Mouse (Mus musculus): ENCODE measurements around the gene Mpdu1. TPM values are rescaled to one million over a fixed set of nuclear protein-coding genes. Genes with fewer than 3 reads are reported as not detected.
"Not testable (repeated sequence)": the region's sequence is repeated elsewhere in the genome, so short reads cannot be mapped to it uniquely, and the experiment has no call there.

Gene Mpdu1
- total RNA-seq, 1 experiment from 2014 or later = 41.3 TPM

DNA sequence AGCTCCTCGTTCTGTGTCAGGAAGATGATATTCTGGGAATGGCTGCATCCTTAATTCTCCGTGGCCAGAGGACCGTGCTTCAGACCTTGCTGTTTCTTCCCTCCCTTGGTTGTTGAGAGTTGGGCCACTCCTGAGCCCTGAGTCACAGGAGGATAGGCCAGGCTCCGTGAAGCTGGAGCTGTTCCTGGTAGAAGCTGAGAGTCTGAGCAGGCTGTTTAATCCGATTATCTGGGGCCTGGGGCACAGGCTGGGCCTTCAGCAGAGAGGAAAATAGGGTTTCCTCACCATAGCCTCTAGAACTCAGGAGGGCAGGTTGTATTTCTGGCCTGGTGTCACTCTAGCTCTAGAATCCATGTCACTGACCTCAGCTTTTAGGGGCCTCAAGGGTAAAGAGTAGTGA, 9.0 kb downstream of the Mpdu1 start:
- no peak for ATAC-seq (replicated peaks in 1 of 2; ENCODE audit: insufficient read depth in 1 of 2, low FRiP score in 2 of 2, low TSS enrichment in 1 of 2, low read depth in 1 of 2, poor library complexity in 2 of 2, severe bottlenecking in 2 of 2)

DNA sequence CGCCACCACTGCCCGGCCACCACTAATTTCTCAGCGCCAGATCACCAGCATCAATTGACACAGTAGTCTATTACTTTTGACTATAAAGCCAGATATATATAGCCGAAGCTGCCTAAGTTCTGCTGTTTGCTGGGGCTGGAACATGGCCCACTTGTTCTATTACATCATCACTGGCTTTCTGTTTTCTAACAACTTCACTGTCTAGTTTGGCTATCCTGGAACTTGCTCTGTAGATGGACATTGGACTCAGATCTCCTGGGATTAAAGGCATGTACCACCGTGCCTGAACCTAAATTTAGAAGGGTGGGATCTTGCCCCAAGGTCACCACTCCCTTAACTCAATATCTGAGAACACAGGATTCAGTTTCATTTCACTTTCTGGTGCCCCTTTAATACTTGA, 16.6 kb downstream of the Mpdu1 start:
- ATAC-seq (replicated peaks in 1 of 2; ENCODE audit: insufficient read depth in 1 of 2, low FRiP score in 2 of 2, low TSS enrichment in 1 of 2, low read depth in 1 of 2, poor library complexity in 2 of 2, severe bottlenecking in 2 of 2) = no peak

DNA sequence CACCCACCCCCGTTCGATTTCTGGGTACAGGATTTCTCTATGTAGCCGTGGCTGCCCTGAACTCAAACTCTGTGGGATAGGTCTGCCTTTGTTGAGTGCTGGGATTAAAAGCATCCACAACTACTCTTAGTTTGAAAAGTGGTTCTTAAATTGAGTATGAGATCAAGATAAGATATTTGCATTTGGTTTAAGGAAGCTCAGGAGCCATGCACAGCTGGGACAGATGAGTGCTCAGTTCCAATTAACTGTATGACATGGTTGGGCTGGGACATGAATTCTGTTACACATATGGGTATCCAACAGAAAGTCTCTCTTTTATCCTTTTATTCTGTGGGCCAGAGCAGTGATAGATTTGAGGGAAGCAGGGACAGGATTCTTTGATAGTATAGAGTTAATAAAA, 27.0 kb downstream of the Mpdu1 start:
- ATAC-seq (replicated peaks in 1 of 2; ENCODE audit: insufficient read depth in 1 of 2, low FRiP score in 2 of 2, low TSS enrichment in 1 of 2, low read depth in 1 of 2, poor library complexity in 2 of 2, severe bottlenecking in 2 of 2) = no peak

DNA sequence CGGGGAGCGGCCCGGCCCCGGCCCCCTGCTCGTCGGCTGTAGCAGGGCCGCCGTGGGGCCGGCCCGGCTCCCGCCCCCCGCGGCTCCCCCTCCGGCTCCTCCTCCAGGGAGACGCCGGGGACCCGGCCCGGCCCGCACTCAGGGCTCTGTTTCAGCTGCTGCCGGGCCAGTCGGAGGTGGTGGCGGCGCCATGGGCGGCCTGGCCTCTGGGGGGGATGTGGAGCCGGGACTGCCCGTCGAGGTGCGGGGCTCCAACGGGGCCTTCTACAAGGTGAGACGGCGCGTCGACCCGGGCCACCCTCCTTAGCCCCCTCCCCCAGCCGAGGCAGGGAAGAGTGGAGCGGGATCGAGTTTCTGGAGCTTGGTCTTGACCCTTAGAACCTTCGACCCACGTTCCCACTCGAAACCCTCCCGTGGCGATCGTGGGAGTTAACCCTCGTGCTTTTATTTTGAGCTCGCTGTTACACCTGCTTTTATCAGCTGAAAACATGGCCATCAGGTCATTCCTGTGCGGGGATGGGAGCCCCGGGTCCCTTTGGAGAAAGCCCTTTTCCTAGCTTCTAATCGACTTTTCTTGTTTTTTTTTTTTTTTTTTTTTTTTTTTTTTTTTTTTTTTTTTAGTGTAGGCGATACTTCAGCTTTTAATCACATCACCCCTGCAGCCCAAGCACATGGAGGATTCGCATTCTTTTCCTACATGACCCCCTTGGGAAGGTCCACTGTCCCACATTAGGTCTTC, 29.1 kb downstream of the Mpdu1 start:
- ATAC-seq (replicated peaks in 1 of 2; ENCODE audit: insufficient read depth in 1 of 2, low FRiP score in 2 of 2, low TSS enrichment in 1 of 2, low read depth in 1 of 2, poor library complexity in 2 of 2, severe bottlenecking in 2 of 2) = no peak

DNA sequence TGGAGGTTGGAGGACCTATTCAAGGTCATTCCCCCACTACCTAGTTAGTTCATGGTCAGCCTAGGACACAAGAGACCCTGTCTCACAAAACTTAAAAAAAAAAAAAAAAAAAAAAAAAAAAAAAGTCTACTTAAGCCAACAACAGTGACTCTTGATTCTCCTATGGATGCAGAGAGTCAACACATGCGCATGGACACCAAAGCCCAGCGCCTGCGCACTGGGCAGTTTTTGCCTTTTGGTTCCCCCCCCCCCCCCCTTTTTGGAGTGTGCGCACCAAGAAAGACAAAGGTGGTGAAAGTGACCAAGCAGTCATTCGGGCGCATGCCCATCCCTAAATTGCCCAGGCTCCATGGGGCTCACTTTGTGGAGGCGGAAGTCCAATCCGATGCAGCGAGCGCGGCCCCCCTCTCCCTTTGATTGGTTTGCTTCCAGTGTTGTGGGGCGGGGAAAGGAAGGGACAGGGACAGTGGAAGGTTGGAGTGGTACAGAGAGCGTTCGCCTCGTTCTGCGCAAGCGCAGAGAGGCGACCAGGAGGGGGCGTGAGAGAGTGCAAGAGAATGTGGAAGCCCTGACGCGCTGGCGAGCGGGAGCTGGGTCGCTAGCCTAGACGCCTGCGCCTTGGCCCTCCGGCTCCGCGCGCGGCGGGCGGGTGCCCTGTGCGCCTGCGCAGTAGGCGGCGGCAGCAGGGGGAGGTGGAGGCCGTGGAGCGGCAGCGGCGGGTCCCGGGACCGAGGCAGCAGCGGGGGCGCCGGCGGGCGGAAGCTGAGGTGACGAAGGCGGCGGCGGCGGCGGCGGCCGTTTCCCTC, 30.0 kb downstream of the Mpdu1 start, which contains the start of gene Fxr2:
Gene Fxr2, plus strand, starts transcription at position 707 of the 806 bp plus-strand sequence.
- ATAC-seq (replicated peaks in 1 of 2; ENCODE audit: insufficient read depth in 1 of 2, low FRiP score in 2 of 2, low TSS enrichment in 1 of 2, low read depth in 1 of 2, poor library complexity in 2 of 2, severe bottlenecking in 2 of 2) = peak; percentile 95

DNA sequence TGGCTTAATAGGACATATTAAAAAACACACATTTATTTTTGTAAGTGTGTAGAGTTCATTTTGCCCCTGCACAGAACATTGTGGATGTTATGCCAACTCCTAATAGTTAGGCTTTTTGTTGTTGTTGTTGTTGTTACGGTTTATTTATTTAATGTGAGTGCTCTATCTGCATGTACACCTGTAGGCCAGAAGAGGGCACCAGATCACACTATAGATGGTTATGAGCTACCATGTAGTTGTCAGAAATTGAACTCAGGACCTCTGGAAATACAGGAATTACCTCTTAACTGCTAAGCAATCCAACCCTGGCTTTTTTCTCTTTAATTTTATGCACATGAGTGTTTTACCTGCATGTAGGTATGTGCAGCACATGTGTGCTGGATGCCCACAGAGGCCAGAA, 32.6 kb downstream of the Mpdu1 start:
- no peak for ATAC-seq (replicated peaks in 1 of 2; ENCODE audit: insufficient read depth in 1 of 2, low FRiP score in 2 of 2, low TSS enrichment in 1 of 2, low read depth in 1 of 2, poor library complexity in 2 of 2, severe bottlenecking in 2 of 2)

DNA sequence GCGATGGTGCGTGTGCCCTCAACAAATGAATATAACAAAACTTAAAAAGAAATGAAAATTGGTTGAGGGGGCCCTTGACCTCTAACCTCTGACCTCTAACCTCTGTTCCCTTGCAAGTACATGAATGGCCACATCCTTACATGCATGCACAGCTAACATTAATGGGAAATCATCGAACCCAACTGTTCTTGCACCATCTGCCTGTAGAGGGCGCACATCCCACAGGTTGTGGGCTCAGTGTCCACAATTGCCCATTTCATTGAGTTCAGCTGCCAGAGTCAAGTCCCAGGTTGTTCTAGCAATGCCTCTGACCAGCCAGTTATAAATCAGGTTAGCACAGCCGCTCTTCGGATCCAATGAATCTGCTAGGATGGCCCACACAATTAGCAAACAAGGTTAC, 34.2 kb downstream of the Mpdu1 start:
- peak in 1 of 2 experiments; percentile 44; a peak in 2 of 4 replicates for ATAC-seq (replicated peaks in 1 of 2; ENCODE audit: insufficient read depth in 1 of 2, low FRiP score in 2 of 2, low TSS enrichment in 1 of 2, low read depth in 1 of 2, poor library complexity in 2 of 2, severe bottlenecking in 2 of 2)

DNA sequence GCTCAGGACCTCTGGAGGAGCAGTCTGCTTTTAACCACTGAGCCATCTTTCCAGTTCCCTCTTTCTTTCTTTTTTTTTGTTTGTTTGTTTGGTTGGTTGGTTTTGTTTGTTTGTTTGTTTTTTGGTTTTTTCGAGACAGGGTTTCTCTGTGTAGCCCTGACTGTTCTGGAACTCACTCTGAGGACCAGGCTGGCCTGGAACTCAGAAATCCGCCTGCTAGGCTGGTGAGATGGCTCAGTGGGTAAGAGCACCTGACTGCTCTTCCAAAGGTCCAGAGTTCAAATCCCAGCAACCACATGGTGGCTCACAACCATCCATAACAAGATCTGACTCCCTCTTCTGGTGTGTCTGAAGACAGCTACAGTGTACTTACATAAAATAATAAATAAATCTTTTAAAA, 38.1 kb downstream of the Mpdu1 start:
- not testable (repeated sequence) for ATAC-seq (replicated peaks in 1 of 2; ENCODE audit: insufficient read depth in 1 of 2, low FRiP score in 2 of 2, low TSS enrichment in 1 of 2, low read depth in 1 of 2, poor library complexity in 2 of 2, severe bottlenecking in 2 of 2)

DNA sequence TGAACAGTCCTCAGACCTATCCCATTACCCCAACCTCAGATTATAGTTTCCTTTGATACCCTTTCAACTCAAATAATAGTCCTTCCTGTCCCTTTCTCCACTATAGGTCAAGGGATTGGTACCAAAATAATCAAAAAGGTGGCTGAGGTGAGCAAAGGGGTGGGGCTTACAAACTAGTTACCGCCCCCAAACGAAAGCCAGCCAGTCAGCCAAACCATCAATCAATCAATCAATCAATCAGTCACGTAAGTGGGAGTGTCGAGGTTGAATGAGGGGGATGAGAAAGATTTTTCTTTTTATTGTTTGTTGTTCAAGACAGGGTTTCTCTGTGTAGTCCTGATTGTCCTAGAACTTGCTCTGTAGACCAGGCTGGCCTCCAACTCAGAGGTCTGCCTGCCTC, 39.4 kb downstream of the Mpdu1 start:
- ATAC-seq (replicated peaks in 1 of 2; ENCODE audit: insufficient read depth in 1 of 2, low FRiP score in 2 of 2, low TSS enrichment in 1 of 2, low read depth in 1 of 2, poor library complexity in 2 of 2, severe bottlenecking in 2 of 2) = no peak

DNA sequence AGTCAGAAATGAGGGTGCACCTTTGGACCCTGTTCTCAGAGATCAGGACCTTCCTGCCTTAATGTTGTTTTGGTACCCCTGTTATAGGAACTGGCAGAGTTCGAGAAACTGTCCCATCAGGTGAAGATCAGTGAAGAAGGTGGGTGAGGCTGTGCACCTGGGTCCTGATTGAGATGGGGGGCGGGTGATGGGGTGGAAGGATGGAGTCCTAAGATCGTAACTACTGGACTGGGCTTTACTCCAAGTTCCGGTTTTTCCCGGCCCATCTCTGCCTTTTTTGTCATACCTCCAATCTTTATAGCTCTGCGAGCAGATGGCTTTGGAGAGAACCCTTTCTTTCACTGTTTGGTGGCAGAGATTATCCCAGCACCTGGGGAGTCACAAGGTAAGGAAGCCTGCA, 40.0 kb downstream of the Mpdu1 start:
- ATAC-seq (replicated peaks in 1 of 2; ENCODE audit: insufficient read depth in 1 of 2, low FRiP score in 2 of 2, low TSS enrichment in 1 of 2, low read depth in 1 of 2, poor library complexity in 2 of 2, severe bottlenecking in 2 of 2) = no peak

DNA sequence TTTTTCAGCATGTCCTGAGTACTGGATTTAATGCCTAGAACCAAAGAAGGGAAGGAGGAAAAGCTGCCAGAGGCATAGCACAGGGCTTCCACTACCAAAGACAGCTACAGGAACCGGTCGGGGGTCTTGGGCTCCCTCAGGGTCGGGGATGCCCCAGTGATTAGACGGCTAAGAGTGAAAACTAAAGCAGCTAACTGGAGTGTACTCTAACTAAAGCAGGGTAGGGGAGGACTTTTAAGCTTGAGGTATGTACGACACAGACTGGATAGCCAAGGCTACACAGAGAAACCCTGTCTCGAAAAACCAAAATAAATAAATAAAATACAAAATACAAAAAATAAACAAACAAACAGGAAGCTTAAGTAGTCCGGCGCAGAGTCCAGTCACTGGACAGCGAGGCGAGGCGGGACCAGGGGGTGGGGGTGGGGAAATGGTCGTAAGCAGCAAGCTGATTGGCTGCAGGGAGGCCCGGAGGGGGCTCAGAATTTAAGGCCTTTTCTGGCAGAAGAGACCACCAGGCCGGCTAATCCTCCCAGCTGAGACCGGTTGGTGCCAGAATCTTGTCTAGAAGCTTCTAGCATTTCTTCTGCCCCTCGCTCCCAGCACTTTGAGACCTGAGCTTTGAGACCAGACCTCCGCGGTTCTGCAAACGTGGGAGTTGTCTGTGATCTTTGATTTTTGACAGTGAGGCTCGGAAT, 40.7 kb downstream of the Mpdu1 start, which contains the start of gene Sat2:
Gene Sat2, plus strand, starts transcription at position 454 of the 698 bp plus-strand sequence.
- ATAC-seq (replicated peaks in 1 of 2; ENCODE audit: insufficient read depth in 1 of 2, low FRiP score in 2 of 2, low TSS enrichment in 1 of 2, low read depth in 1 of 2, poor library complexity in 2 of 2, severe bottlenecking in 2 of 2) = no peak

DNA sequence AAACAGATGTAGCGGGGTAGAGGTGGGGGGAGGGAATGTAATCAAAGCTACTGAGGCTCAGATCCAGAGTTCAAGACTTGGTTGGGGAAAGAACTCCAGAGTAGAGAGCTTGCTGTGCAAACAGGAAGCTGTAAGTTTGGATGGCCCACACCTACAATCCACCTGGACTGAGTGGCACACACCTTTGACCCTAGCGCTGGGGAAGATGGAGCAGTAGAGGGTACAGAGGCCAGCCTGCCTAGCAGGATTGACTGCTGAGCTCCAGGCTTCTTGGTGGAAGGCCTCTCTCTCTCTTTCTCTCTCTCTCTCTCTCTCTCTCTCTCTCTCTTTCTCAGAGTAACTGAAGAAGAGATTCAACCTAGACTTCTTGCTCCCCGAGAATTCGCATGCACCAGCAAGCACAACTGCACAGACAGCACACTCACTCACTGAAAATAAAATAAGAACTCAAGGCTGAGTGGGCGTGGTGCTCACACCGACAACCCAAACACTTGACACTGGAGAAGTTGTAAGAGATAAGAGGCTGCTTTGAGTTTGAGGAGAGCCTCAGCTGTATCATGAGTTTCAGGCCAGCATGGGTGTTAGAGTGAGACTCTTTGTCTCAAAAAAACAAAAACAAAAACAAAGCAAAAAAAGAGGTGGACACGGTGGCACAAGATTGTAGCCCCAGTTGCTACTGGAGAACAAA, 41.9 kb downstream of the Mpdu1 start:
- ATAC-seq (replicated peaks in 1 of 2; ENCODE audit: insufficient read depth in 1 of 2, low FRiP score in 2 of 2, low TSS enrichment in 1 of 2, low read depth in 1 of 2, poor library complexity in 2 of 2, severe bottlenecking in 2 of 2) = no peak

DNA sequence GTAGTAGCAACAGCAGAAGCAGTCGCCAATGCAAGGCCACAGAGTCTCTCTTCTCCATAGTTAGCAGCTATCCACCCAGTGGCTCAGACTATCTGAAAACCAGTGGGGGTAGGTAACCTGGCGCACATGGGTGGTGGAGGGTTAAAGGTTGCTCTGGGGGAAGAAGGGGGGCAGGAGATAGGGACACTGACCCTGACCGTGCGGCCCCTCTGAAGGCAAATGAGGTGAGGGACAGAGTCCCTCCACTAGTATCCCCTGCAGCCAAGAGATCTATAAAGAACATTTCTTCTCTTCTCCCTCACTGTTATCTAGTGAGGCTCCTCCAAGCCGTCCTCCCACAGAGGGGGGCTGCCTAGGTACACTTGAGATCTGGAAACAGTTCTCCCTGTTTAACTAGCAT, 44.6 kb downstream of the Mpdu1 start, which contains the start of gene Shbg:
Gene Shbg, minus strand, starts transcription at position 101 of the 400 bp plus-strand sequence.
- no peak for ATAC-seq (replicated peaks in 1 of 2; ENCODE audit: insufficient read depth in 1 of 2, low FRiP score in 2 of 2, low TSS enrichment in 1 of 2, low read depth in 1 of 2, poor library complexity in 2 of 2, severe bottlenecking in 2 of 2)

DNA sequence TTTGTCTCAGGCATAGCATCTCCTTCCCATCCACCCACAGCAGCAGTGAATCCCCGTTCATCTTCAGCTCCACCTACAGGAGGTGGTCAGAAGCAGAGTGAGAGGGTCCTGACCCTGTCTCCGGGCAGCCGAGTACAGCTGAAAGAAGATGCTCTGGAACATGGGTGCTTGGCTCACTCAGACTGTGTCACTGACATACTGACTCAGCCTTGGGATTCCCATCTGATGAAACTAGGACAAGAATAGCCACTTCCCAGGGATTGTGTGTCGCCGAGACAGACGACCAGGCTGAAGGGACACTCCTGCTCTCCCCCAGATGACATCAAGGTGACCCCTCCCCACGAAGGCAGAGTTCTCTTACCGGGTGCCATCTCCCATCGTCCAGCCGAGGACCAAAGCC, 45.7 kb downstream of the Mpdu1 start:
- ATAC-seq (replicated peaks in 1 of 2; ENCODE audit: insufficient read depth in 1 of 2, low FRiP score in 2 of 2, low TSS enrichment in 1 of 2, low read depth in 1 of 2, poor library complexity in 2 of 2, severe bottlenecking in 2 of 2) = no peak

DNA sequence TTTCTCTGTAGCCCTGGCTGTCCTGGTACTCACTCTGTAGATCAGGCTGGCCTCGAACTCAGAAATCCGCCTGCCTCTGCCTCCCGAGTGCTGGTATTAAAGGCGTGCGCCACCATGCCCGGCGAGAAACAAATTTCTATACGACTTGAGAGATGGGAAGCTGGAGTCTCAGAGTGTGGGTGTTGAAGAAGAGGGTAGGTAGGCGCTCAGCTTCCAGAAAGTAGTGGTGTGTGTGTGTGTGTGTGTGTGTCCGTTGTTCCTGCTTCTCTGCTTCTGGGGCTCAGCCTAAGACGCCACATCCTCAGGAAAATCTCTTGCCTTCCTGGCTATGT, 48.2 kb downstream of the Mpdu1 start:
- ATAC-seq (replicated peaks in 1 of 2; ENCODE audit: insufficient read depth in 1 of 2, low FRiP score in 2 of 2, low TSS enrichment in 1 of 2, low read depth in 1 of 2, poor library complexity in 2 of 2, severe bottlenecking in 2 of 2) = not testable (repeated sequence)

DNA sequence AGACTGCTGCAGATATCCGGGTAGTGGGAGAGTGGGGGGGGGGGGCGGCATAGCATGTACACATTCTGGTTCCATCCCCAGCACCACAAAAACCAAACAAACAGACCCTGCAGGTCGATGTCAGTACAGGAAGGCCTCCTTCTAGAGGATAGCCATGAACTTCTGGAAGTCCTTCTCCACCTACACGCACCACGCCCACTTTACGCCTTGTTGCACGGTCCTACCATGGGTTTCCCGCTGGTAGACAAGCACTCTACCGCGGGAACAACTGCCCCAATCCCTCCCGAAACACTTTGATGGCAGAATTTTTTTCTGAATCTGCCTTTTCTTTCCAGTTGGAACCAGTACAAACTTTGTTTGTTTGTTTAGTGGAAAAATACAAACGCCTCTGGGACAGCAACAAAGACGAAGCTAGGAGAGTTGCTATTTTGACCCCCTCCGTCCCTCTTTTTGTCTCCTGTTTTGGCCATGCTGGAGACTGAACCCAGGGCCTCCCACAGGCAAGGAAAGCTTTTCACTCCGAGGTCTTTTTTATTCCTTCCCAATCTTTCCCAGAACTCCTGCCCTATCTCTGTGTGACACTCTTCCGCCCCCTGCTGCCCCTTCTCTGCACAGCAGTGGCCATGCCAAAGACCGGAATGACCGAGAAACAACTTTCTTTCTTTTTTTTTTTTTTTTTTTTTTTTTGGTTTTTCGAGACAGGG, 48.7 kb downstream of the Mpdu1 start:
- peak; percentile 35 to 53; a peak in 2 of 4 replicates for ATAC-seq (replicated peaks in 1 of 2; ENCODE audit: insufficient read depth in 1 of 2, low FRiP score in 2 of 2, low TSS enrichment in 1 of 2, low read depth in 1 of 2, poor library complexity in 2 of 2, severe bottlenecking in 2 of 2)

DNA sequence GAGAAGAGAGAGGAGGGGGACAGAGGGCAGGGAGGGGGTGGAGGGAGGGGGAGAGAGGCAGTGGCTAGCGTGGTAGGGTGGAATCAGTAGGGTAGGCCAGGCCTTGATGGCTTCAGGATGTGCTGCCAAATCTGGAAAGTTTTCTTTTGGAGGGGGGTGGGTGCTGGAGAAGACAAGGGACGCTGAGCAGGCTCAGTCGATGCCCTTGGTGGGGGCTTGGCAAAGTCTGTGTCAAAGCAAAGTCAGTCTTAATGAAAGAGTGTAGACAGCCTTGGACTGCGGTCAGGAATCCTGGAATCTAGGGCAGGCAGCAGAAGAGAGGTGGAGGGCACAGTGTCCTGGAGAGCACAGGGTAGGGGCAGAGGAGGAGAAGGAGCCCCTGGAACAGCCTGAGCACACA, 51.5 kb downstream of the Mpdu1 start:
- ATAC-seq (replicated peaks in 1 of 2; ENCODE audit: insufficient read depth in 1 of 2, low FRiP score in 2 of 2, low TSS enrichment in 1 of 2, low read depth in 1 of 2, poor library complexity in 2 of 2, severe bottlenecking in 2 of 2) = no peak; a peak in 1 of 4 replicates

Measured in hematopoietic stem cell, adult 5-6 weeks (primary cell).